Mouse (Mus musculus) granulocyte monocyte progenitor cell, adult 5-6 weeks (primary cell): ENCODE data around the gene Slc35f2. TPM values are rescaled to one million over a fixed set of nuclear protein-coding genes. Genes with fewer than 3 reads are reported as not detected.
A peak's percentile ranks its signal among the peaks of the same experiment; 100 is the strongest.

Experiments
- ATAC-seq: replicated peaks from 2 replicates; pipeline ENCODE4 v1.8.0; 2016; ENCODE audit warnings: mild to moderate bottlenecking, moderate TSS enrichment, inconsistent platforms; ENCODE audit not compliant: poor library complexity, severe bottlenecking
- total RNA-seq, 2 experiments: library from RNA; stranded (forward) in 1 of 2; stranded (reverse) in 1 of 2; fragments of 200-712, 200-1000 nt in 1 of 2; fragments of >200 nt in 1 of 2; fragmentation: Nextera tagmentation in 1 of 2; gene quantifications; 2 replicates each; pipeline ENCODE4 v1.2.3; 2014 to 2017

Gene Slc35f2
- total RNA-seq, 2 experiments from 2014 or later, result 0.60 to 0.88 TPM

GRCm38 (mm10) chr9:53818760-53819159, 47.4 kb downstream of the Slc35f2 start:
- ATAC-seq, result peak; percentile 81

- peak; percentile 73 for ATAC-seq
Measured at GRCm38 (mm10) chr9:53825318-53825717, 54.0 kb downstream of the Slc35f2 start.

GRCm38 (mm10) chr9:53829081-53829865, 57.9 kb downstream of the Slc35f2 start:
- peak; percentile 40; the same call in 1 of the 2 replicates for ATAC-seq

GRCm38 (mm10) chr9:53829866-53830209, 58.5 kb downstream of the Slc35f2 start:
- no peak for ATAC-seq

GRCm38 (mm10) chr9:53835039-53835438, 63.7 kb downstream of the Slc35f2 start:
- no peak for ATAC-seq

GRCm38 (mm10) chr9:53835976-53836375, 64.6 kb downstream of the Slc35f2 start:
- no peak for ATAC-seq

- no peak for ATAC-seq
Measured at GRCm38 (mm10) chr9:53838816-53839215, 67.5 kb downstream of the Slc35f2 start.

GRCm38 (mm10) chr9:53848548-53848947, 77.2 kb downstream of the Slc35f2 start:
- ATAC-seq, result no peak

GRCm38 (mm10) chr9:53849864-53850263, 78.5 kb downstream of the Slc35f2 start, which contains the start of gene Sln:
Sln (plus strand) TSS chr9:53850164.
- no peak for ATAC-seq

- ATAC-seq, result no peak
Measured at GRCm38 (mm10) chr9:53852158-53852557, 80.8 kb downstream of the Slc35f2 start.

GRCm38 (mm10) chr9:53853672-53854071, 82.3 kb downstream of the Slc35f2 start:
- no peak for ATAC-seq

GRCm38 (mm10) chr9:53854525-53854924, 83.2 kb downstream of the Slc35f2 start:
- ATAC-seq, result no peak

- ATAC-seq, result no peak
Measured at GRCm38 (mm10) chr9:53857864-53858263, 86.5 kb downstream of the Slc35f2 start.

Other genes with a start within 250 kb of the Slc35f2 start
- 34.1 and 53.2 TPM in 2 replicates for gene Atm, start 234.8 kb upstream of the Slc35f2 start, total RNA-seq (2014; fragmentation: Nextera tagmentation)
- gene Atm, start 234.8 kb upstream of the Slc35f2 start, total RNA-seq (2017), result 39.6 and 57.4 TPM in 2 replicates
- 28.8 and 30.8 TPM in 2 replicates for gene Npat, start 234.5 kb upstream of the Slc35f2 start, total RNA-seq (2014; fragmentation: Nextera tagmentation)
- 19.8 and 26.6 TPM in 2 replicates for gene Npat, start 234.5 kb upstream of the Slc35f2 start, total RNA-seq (2017)
- 77.9 and 82.3 TPM in 2 replicates for gene Acat1, start 161.2 kb upstream of the Slc35f2 start, total RNA-seq (2014; fragmentation: Nextera tagmentation)
- gene Acat1, start 161.2 kb upstream of the Slc35f2 start, total RNA-seq (2017), result 69.8 and 79.4 TPM in 2 replicates
- 18.8 and 21.3 TPM in 2 replicates for gene Cul5, start 101.5 kb upstream of the Slc35f2 start, total RNA-seq (2014; fragmentation: Nextera tagmentation)
- 54.6 and 56.4 TPM in 2 replicates for gene Cul5, start 101.5 kb upstream of the Slc35f2 start, total RNA-seq (2017)
- gene Rab39, start 65.3 kb upstream of the Slc35f2 start, total RNA-seq (2014; fragmentation: Nextera tagmentation), result 0.82 TPM in 1 of 2 replicates, not detected in the other
- gene Rab39, start 65.3 kb upstream of the Slc35f2 start, total RNA-seq (2017), result 0.47 TPM in 1 of 2 replicates, not detected in the other
- not detected in 2 replicates for gene Sln, start 78.6 kb downstream of the Slc35f2 start, total RNA-seq (2014; fragmentation: Nextera tagmentation)
- not detected in 2 replicates for gene Sln, start 78.6 kb downstream of the Slc35f2 start, total RNA-seq (2017)
- gene Elmod1, start 203.8 kb downstream of the Slc35f2 start, total RNA-seq (2014; fragmentation: Nextera tagmentation), result not detected in 2 replicates
- not detected in 2 replicates for gene Elmod1, start 203.8 kb downstream of the Slc35f2 start, total RNA-seq (2017)